Mouse (Mus musculus) kidney, postnatal 10 days (tissue): ENCODE data around the gene Itpkb.
"Not testable (repeated sequence)": the region's sequence is repeated elsewhere in the genome, so short reads cannot be mapped to it uniquely, and the experiment has no call there.

ENCODE experiments used
- DNase-seq: peaks from one replicate; pipeline ENCODE4 v3.0.0; 2021; ENCODE audit warnings: mixed read lengths

Itpkb gene

GRCm38 (mm10) chr1:180370858-180371652 is 40.8 kb downstream of the Itpkb start:
- DNase-seq, result no peak

DNA sequence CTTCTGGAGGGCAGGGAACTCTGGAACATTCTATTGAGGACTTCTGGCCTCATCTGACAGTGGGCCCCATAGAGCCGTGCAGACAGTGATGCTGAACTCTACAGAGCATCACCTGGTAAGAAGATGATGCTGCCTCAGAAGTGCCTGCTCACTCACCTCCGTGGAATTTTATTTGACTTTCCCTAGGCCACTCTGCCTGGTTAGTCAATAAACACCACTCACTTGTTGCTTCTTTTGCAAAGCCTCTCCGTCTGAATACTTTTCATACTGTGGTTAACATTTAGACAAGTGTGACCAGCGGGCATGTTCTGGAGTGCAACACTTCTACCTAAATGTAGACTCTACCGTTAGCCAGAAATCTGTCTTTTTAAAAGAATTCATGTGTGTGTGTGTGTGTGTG is 42.0 kb downstream of the Itpkb start:
- DNase-seq, result not testable (repeated sequence)

- no peak for DNase-seq
Measured at GRCm38 (mm10) chr1:180376598-180376997, 46.3 kb downstream of the Itpkb start.

DNA sequence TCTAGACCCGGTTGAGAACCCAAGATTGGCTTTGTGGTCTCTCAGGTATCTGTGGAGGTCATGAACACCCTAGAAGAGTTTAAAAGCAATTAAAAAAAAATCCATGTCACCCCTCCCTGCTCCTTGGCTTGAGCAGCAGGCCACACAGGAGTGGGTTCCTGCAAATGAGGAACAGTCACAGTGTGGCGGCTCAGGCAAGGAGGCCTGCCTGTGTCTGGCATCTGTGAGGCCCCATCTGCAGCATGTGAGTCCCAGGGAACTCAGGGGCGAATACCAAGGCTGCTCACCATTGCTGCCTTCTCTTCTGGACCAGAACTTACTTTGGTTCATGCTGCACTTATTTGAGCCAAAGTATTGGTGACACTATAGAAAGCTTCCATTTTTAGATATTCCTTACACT is 49.3 kb downstream of the Itpkb start:
- DNase-seq, result no peak

DNA sequence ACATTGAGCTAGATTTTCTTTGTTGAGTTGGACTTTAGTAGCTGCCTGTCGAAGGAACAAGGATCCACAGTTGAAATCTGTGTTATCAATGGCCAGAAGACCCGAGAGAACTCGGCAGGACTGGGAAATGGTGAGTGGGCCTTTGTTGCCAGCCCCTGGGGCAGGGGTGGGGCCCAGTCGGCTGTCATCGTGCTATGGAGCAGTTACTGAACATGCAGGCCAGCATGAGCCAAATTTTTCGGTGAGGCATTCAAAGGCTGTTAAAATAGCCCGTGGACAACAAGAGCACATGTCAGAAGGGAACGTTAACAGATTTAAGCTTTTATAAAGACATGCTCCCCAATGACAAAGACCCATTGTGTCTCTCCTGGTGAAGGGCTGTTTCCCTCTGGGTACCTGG is 52.1 kb downstream of the Itpkb start:
- DNase-seq, result no peak

DNA sequence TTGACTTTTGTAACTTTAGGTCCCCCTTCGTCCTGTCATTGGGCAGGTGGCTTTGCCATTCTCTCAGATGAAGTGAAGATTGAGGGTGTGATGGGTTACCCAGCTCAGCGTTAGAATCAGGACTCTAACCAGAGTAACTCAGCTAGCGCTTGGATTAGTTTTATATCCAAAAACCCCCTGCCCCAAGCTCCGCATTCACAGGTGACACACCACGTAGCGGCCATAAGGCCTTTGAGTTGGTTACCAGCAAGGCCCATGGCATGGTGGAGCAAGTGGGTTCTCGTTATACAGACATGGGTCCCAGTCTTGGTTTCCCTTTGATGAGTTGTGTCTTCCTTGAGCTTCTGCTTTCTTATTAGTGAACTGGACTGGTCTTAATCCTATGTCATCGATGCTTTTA is 53.6 kb downstream of the Itpkb start:
- no peak for DNase-seq

DNA sequence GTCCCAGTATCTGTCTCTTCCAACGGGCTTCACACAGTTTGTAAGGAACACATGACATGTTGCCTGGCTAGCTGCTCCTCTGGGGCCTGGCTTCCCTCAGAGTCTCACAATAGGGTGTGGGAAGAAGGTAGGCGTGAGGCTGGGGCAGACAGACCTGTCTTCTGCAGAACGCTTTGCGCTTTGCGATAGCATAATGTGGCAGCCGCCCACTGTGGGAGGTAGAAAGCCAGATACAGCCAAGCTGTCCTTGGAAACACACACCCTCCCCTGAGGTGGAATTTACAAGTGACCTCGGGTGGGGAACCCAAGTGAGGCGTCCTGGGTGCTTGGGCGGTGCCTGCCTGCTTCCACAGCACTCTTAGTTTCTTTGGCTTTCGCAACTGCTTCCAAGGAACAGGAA is 54.2 kb downstream of the Itpkb start:
- no peak for DNase-seq

DNA sequence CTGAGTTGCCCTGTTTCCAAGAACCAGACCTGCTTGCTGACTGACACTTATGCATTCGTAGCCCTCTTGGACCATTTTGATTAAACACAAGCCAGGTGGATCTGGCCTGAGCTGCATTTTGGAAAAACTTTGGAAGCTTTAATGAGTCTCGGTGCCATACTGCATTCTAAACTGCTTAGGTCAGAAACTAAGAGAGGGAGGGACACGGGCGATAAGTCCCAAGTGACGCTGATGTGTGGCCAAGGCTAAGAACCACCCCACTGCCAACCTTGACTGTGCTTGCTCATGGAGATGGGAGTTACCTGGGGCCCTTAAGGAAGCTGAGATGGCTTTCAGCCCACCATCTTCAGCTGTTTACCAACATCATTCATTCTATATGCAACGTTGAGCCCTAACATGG is 55.0 kb downstream of the Itpkb start:
- no peak for DNase-seq

GRCm38 (mm10) chr1:180386951-180387749 is 56.9 kb downstream of the Itpkb start:
- DNase-seq, result peak; percentile 100

- DNase-seq, result no peak
Measured at GRCm38 (mm10) chr1:180387750-180388480, 57.6 kb downstream of the Itpkb start.

GRCm38 (mm10) chr1:180388481-180388880 is 58.2 kb downstream of the Itpkb start:
- DNase-seq, result no peak

DNA sequence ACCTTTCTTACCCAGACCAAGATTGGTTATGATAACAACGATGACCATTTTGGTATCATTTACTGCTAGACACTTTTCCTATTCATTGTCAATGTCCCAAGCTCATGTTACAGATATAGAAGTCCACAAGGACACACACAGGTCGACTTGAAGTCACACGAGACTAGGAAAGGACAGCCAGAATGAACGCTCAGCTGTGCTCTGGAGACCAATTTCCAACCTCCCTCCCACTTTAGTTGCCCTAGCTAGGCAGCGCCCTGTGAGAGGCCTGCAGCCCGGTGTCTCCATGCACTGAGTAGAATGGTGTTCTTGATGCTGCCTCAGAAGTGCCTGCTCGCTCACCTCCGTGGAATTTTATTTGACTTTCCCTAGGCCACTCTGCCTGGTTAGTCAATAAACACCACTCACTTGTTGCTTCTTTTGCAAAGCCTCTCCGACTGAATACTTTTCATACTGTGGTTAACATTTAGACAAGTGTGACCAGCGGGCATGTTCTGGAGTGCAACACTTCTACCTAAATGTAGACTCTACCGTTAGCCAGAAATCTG is 59.0 kb downstream of the Itpkb start:
- not testable (repeated sequence) for DNase-seq

DNA sequence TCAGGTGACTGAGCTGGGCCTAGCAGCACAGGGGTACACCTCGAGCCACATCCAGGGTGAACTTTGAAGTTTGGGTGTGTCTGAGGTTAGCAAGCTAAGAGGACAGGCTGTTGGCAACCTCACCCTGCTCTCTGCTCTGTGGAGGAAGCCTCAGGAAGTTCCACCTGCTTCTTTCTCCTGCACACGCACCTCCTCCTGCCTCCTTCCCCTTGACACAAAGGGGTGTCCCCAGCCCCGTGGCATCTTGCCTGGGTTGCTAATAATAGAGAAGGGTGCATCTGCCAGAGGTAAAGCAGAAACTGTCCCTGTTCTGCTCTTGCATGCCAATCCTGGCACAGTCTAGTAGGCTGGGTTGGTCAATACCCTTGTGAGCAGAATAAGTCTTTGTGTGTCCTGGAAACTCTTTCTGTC is 60.0 kb downstream of the Itpkb start:
- DNase-seq, result no peak

DNA sequence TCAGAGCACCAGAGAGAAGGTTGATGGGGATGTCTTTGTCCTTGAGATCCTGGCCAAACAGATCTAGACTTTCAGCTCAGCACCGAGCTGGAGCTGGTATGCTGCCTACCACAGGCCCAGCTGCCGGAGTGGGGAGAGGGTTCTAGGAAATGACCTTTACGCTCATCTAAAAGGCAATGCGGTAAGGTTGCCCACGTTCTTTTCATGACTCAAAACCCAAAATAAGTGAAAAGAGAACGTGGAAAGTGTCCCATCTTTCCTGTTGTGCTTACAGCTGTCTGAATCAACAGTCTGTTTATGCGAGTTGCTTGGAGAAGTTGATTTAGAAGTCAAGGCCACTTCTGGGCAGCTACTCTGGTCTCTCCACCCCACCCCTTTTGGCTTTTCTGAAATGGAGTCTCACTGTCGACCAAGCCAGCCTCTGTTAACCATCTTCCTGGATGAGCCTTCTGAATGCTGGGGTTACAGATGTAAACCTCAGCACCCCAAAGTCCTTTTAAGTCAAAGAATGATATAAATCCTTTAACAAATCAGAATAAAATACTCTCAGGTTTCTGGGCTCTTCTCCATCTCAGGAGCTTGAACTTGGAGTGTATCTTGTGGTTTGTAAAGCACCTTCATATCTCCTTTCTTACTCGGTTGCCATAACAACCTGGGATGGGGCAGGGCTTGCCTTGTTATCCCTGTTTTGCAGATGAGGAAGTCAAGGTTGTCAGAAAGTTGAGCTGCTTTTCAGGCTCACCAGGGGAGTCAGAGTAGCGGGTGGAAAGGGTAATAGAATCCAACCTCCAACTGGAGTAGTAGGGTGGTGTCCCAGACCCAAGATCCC is 60.7 kb downstream of the Itpkb start:
- DNase-seq, result no peak

GRCm38 (mm10) chr1:180391575-180391945 is 61.3 kb downstream of the Itpkb start:
- DNase-seq, result no peak

GRCm38 (mm10) chr1:180392137-180392798 is 62.0 kb downstream of the Itpkb start:
- no peak for DNase-seq

- no peak for DNase-seq
Measured at GRCm38 (mm10) chr1:180393017-180393797, 62.9 kb downstream of the Itpkb start.

GRCm38 (mm10) chr1:180393873-180394272 is 63.6 kb downstream of the Itpkb start:
- DNase-seq, result peak; percentile 59

DNA sequence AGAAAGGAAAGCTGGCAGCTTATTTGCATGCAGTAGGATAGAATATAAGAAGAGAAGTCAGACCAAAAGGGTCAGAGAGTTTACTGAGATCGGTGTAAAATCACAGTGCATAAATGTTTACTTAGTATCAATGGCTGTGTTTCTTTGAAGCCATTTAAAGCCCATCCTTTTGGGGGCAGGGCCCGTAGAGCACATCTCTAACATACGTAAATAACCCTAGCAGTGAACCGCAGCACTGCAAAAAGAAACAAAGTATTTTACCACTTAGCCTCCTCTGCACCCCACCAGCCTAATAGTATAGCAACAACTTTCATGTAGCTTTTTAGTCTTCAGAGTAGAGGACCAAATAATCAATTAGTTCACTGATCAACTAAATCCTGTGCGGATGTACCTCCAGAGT is 67.4 kb downstream of the Itpkb start:
- no peak for DNase-seq

DNA sequence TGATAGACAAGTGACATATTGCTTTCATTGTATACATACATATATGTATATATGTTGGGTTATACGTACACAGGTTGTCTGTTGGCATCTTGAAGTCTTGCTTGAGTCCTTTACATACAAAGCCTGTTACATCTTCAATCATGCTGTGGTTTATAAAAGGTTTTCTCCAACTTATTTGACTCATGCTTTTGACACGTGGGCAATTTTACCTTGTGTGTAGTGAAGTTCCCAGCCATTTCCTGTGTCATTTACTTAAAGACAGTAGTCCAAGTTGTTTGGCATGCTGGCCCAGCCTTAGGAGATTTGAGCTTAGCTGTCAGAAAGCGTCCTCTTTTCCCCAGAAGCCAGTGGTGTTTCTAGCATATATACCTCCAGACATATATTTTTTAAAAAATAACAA is 68.2 kb downstream of the Itpkb start:
- no peak for DNase-seq
